Mouse (Mus musculus) hindbrain, postnatal 0 days (tissue): ENCODE data around the gene Macrod2. TPM values are rescaled to one million over a fixed set of nuclear protein-coding genes. Genes with fewer than 3 reads are reported as not detected.

ENCODE experiments used
- ATAC-seq: fragments of 200-750 bp; cut with Nextera tagmentation; 2 replicates; pipeline ENCODE4 v1.8.0; 2017; ENCODE audit warnings: mild to moderate bottlenecking, moderate TSS enrichment, moderate library complexity
- DNase-seq: peaks from one replicate; pipeline ENCODE4 v3.0.0-alpha.2; 2015; ENCODE audit warnings: low spot score
- H3K27ac ChIP-seq: fragments of 300-500 bp; sonication (generic); 2 replicates; pipeline ENCODE4 v1.5.1; 2014; ENCODE audit warnings: mild to moderate bottlenecking
- H3K27me3 ChIP-seq: fragments of 300-500 bp; sonication (generic); 2 replicates; pipeline ENCODE4 v1.6.1; 2014; ENCODE audit warnings: low read length, mixed read lengths; ENCODE audit not compliant: insufficient read depth
- H3K36me3 ChIP-seq: fragments of 300-500 bp; sonication (generic); 2 replicates; pipeline ENCODE4 v1.6.1; 2014; ENCODE audit warnings: low read length, mixed read lengths; ENCODE audit not compliant: insufficient read depth
- H3K4me1 ChIP-seq: fragments of 300-500 bp; sonication (generic); 2 replicates; pipeline ENCODE4 v1.6.1; 2014; ENCODE audit warnings: antibody characterized with exemption, low read length, mixed read lengths; ENCODE audit not compliant: insufficient read depth
- H3K4me2 ChIP-seq: fragments of 300-500 bp; sonication (generic); 2 replicates; pipeline ENCODE4 v1.6.1; 2014; ENCODE audit warnings: low read depth, mild to moderate bottlenecking, low read length, moderate library complexity, mixed read lengths
- H3K4me3 ChIP-seq: fragments of 300-500 bp; sonication (generic); 2 replicates; pipeline ENCODE4 v1.5.1; 2014; ENCODE audit warnings: low read length
- H3K9ac ChIP-seq: fragments of 300-500 bp; sonication (generic); replicated peaks from 2 replicates; pipeline ENCODE4 v1.6.1; 2014; ENCODE audit warnings: mild to moderate bottlenecking, low read length, moderate library complexity, mixed read lengths
- H3K9me3 ChIP-seq: fragments of 300-500 bp; sonication (generic); 2 replicates; pipeline ENCODE4 v1.6.1; 2016; ENCODE audit warnings: low read length, mixed read lengths
- CTCF ChIP-seq: IDR thresholded peaks from 2 replicates; pipeline ENCODE4 v1.5.1; 2016; ENCODE audit warnings: antibody characterized with exemption, control low read depth, low read depth
- WGBS: fragments of 180-500 bp; shearing (Covaris S2); extraction: QIAGEN DNeasy Blood & Tissue Kit; methylation state at CpG from one replicate; pipeline ENCODE4 v1.1.7; 2014; 5-methylcytosine and 5-hydroxymethylcytosine counted together
- polyA plus RNA-seq: library from polyadenylated mRNA; unstranded; fragments of >200 nt; fragmentation: Nextera tagmentation; extraction: Ambion mirVana; gene quantifications from 2 replicates; pipeline ENCODE4 v1.2.1, GENCODE M21; 2015
- total RNA-seq: library from RNA; depleted of rRNA; stranded (reverse); fragments of >200 nt; gene quantifications from 2 replicates; pipeline ENCODE4 v1.2.3, GENCODE M21; 2014

Macrod2 gene
- total and polyA plus RNA-seq, 2 experiments from 2014 or later, result 18.3 to 60.0 TPM

GRCm38 (mm10) chr2:140439081-140439480 lies 44.0 kb downstream of the Macrod2 start:
- Histone ChIP-seq H3K9ac (no peak overlapping the region), H3K4me3 (no peak overlapping the region), H3K27me3 (no peaks in the 10 kb centered on the region), H3K4me1 (no peaks in the 10 kb centered on the region), H3K4me2 (no peak overlapping the region), H3K9me3 (no peaks in the 10 kb centered on the region), H3K27ac (no peak overlapping the region), H3K36me3 (no peaks in the 10 kb centered on the region)
- WGBS, result 81% methylated on average over 4 of the region's 4 CpGs
- DNase-seq, result no peak
- no peak for TF ChIP-seq CTCF
- no peak for ATAC-seq

- no peaks in the 10 kb centered on the region for H3K4me1 ChIP-seq
- H3K27me3 ChIP-seq, result no peaks in the 10 kb centered on the region
- WGBS, result 78% methylated on average over 2 of the region's 2 CpGs
- H3K4me3 ChIP-seq, result no peak overlapping the region
- no peak for TF ChIP-seq CTCF
- ATAC-seq, result no peak
- H3K27ac ChIP-seq, result no peak overlapping the region
- no peaks in the 10 kb centered on the region for H3K9me3 ChIP-seq
- no peak overlapping the region for H3K9ac ChIP-seq
- H3K4me2 ChIP-seq, result no peak overlapping the region
- H3K36me3 ChIP-seq, result no peaks in the 10 kb centered on the region
- DNase-seq, result no peak
Observed at GRCm38 (mm10) chr2:140448636-140449035, 53.5 kb downstream of the Macrod2 start.

GRCm38 (mm10) chr2:140475770-140476169 lies 80.7 kb downstream of the Macrod2 start:
- H3K36me3 ChIP-seq, result no peaks in the 10 kb centered on the region
- H3K4me2 ChIP-seq, result no peak overlapping the region
- no peak for TF ChIP-seq CTCF
- H3K9ac ChIP-seq, result no peak overlapping the region
- H3K27me3 ChIP-seq, result no peaks in the 10 kb centered on the region
- no peak overlapping the region for H3K27ac ChIP-seq
- 94% methylated on average over 2 of the region's 2 CpGs for WGBS
- H3K4me3 ChIP-seq, result no peak overlapping the region
- H3K4me1 ChIP-seq, result no peaks in the 10 kb centered on the region
- DNase-seq (no peak), ATAC-seq (no peak)
- H3K9me3 ChIP-seq, result no peaks in the 10 kb centered on the region

- WGBS, result 62% methylated on average over 4 of the region's 4 CpGs
- no peaks in the 10 kb centered on the region for H3K27me3 ChIP-seq
- H3K27ac ChIP-seq, result no peak overlapping the region
- no peak overlapping the region for H3K4me2 ChIP-seq
- H3K4me3 ChIP-seq, result no peak overlapping the region
- DNase-seq (peak; percentile 34), ATAC-seq (0 out of 2 replicates have a peak, but pooled peaks have one; percentile 47)
- no peaks in the 10 kb centered on the region for H3K4me1 ChIP-seq
- H3K9me3 ChIP-seq, result no peaks in the 10 kb centered on the region
- H3K9ac ChIP-seq, result no peak overlapping the region
- H3K36me3 ChIP-seq, result no peaks in the 10 kb centered on the region
- TF ChIP-seq CTCF, result no peak
Observed at GRCm38 (mm10) chr2:140476891-140477290, 81.8 kb downstream of the Macrod2 start.

- Histone ChIP-seq H3K9ac (no peak overlapping the region), H3K27ac (no peak overlapping the region), H3K36me3 (no peaks in the 10 kb centered on the region), H3K27me3 (no peaks in the 10 kb centered on the region), H3K4me2 (no peak overlapping the region), H3K4me3 (no peak overlapping the region), H3K4me1 (no peaks in the 10 kb centered on the region), H3K9me3 (no peaks in the 10 kb centered on the region)
- no peak for ATAC-seq
- 73% methylated on average over 2 of the region's 2 CpGs for WGBS
- TF ChIP-seq CTCF, result no peak
- no peak for DNase-seq
Observed at GRCm38 (mm10) chr2:140482604-140483003, 87.5 kb downstream of the Macrod2 start.

GRCm38 (mm10) chr2:140497688-140498087 lies 102.6 kb downstream of the Macrod2 start:
- TF ChIP-seq CTCF, result no peak
- Histone ChIP-seq H3K27ac (no peak overlapping the region), H3K27me3 (no peaks in the 10 kb centered on the region), H3K4me3 (no peak overlapping the region), H3K9ac (no peak overlapping the region), H3K4me1 (no peaks in the 10 kb centered on the region), H3K9me3 (no peaks in the 10 kb centered on the region), H3K4me2 (no peak overlapping the region), H3K36me3 (no peaks in the 10 kb centered on the region)
- DNase-seq (peak; percentile 12), ATAC-seq (no peak)
- WGBS, result 47% methylated on average over 3 of the region's 3 CpGs

- Histone ChIP-seq H3K27me3 (no peaks in the 10 kb centered on the region), H3K4me1 (no peaks in the 10 kb centered on the region), H3K4me2 (no peak overlapping the region), H3K9me3 (no peaks in the 10 kb centered on the region), H3K4me3 (no peak overlapping the region), H3K27ac (no peak overlapping the region), H3K9ac (no peak overlapping the region), H3K36me3 (no peaks in the 10 kb centered on the region)
- WGBS, result 27% methylated on average over 5 of the region's 5 CpGs
- peak; percentile 79 for ATAC-seq
- peak; percentile 75 for TF ChIP-seq CTCF
- peak; percentile 85 for DNase-seq
Observed at GRCm38 (mm10) chr2:140500951-140501350, 105.8 kb downstream of the Macrod2 start.
